Mouse (Mus musculus): ENCODE results near the gene Anks3. TPM values are rescaled to one million over a fixed set of nuclear protein-coding genes. Genes with fewer than 3 reads are reported as not detected.

The Anks3 gene
- polyA plus RNA-seq, 2 experiments, result 59.3 to 106 TPM

GRCm38 (mm10) chr16:4897146-4897730, 66.8 kb downstream of the Anks3 start:
- no peaks in the 10 kb centered on the region for H3K9me3 ChIP-seq (ENCODE audit: control insufficient read depth, low read length)
- H3K4me3 ChIP-seq (replicated peaks; ENCODE audit: low read length), result no peak overlapping the region
- no peak overlapping the region for H3K4me2 ChIP-seq (replicated peaks; ENCODE audit: low read depth, low read length, severe bottlenecking)
- ATAC-seq (ENCODE audit: low FRiP score, low read depth) (no peak), DNase-seq (ENCODE audit: low spot score) (no peak)
- H3K36me3 ChIP-seq (ENCODE audit: control insufficient read depth, insufficient read depth, low read length), result peaks cover 3% of the 10 kb centered on the region; the same call in 1 of the 2 replicates
- no peak for TF ChIP-seq POLR2A (IDR thresholded peaks at IDR 0.05; ENCODE audit: borderline replicate concordance, extremely low read depth, insufficient read depth, insufficient read length)
- H3K9ac ChIP-seq (ENCODE audit: low read depth, low read length, severe bottlenecking), result no peak overlapping the region
- no peaks in the 10 kb centered on the region for H3K4me1 ChIP-seq (ENCODE audit: control insufficient read depth, insufficient read depth, low read length)
- WGBS, result 67% methylated on average over 7 of the region's 7 CpGs
- no peaks in the 10 kb centered on the region for H3K27me3 ChIP-seq (ENCODE audit: control insufficient read depth, insufficient read depth, low read length)
- no peak overlapping the region for H3K27ac ChIP-seq (replicated peaks; ENCODE audit: low read depth, low read length)

- Histone ChIP-seq H3K9me3 (ENCODE audit: control insufficient read depth, low read length) (no peaks in the 10 kb centered on the region), H3K36me3 (ENCODE audit: control insufficient read depth, insufficient read depth, low read length) (peaks cover 3% of the 10 kb centered on the region; the same call in 1 of the 2 replicates), H3K9ac (ENCODE audit: low read depth, low read length, severe bottlenecking) (no peak overlapping the region), H3K4me1 (ENCODE audit: control insufficient read depth, insufficient read depth, low read length) (no peaks in the 10 kb centered on the region), H3K4me3 (replicated peaks; ENCODE audit: low read length) (no peak overlapping the region), H3K27me3 (ENCODE audit: control insufficient read depth, insufficient read depth, low read length) (no peaks in the 10 kb centered on the region), H3K4me2 (replicated peaks; ENCODE audit: low read depth, low read length, severe bottlenecking) (no peak overlapping the region), H3K27ac (replicated peaks; ENCODE audit: low read depth, low read length) (no peak overlapping the region)
- 72% methylated on average over 5 of the region's 5 CpGs for WGBS
- no peak for DNase-seq (ENCODE audit: low spot score)
- ATAC-seq (ENCODE audit: low FRiP score, low read depth), result no peak
- TF ChIP-seq POLR2A (IDR thresholded peaks at IDR 0.05; ENCODE audit: borderline replicate concordance, extremely low read depth, insufficient read depth, insufficient read length), result no peak
Observed at GRCm38 (mm10) chr16:4896249-4897027, 67.6 kb downstream of the Anks3 start.

GRCm38 (mm10) chr16:4894201-4894908, 69.7 kb downstream of the Anks3 start:
- Histone ChIP-seq H3K4me1 (ENCODE audit: control insufficient read depth, insufficient read depth, low read length) (0 out of 2 replicates have a peak, but pooled peaks cover 5% of the 10 kb centered on the region), H3K9ac (ENCODE audit: low read depth, low read length, severe bottlenecking) (no peak overlapping the region), H3K4me2 (replicated peaks; ENCODE audit: low read depth, low read length, severe bottlenecking) (no peak overlapping the region), H3K27me3 (ENCODE audit: control insufficient read depth, insufficient read depth, low read length) (no peaks in the 10 kb centered on the region), H3K36me3 (ENCODE audit: control insufficient read depth, insufficient read depth, low read length) (peaks cover 3% of the 10 kb centered on the region; the same call in 1 of the 2 replicates), H3K27ac (replicated peaks; ENCODE audit: low read depth, low read length) (no peak overlapping the region), H3K4me3 (replicated peaks; ENCODE audit: low read length) (no peak overlapping the region), H3K9me3 (ENCODE audit: control insufficient read depth, low read length) (no peaks in the 10 kb centered on the region)
- no peak for ATAC-seq (ENCODE audit: low FRiP score, low read depth)
- WGBS, result 81% methylated on average over 7 of the region's 7 CpGs
- TF ChIP-seq POLR2A (IDR thresholded peaks at IDR 0.05; ENCODE audit: borderline replicate concordance, extremely low read depth, insufficient read depth, insufficient read length), result no peak
- no peak for DNase-seq (ENCODE audit: low spot score)

GRCm38 (mm10) chr16:4892171-4892570, 71.8 kb downstream of the Anks3 start:
- DNase-seq (ENCODE audit: low spot score) (no peak), ATAC-seq (ENCODE audit: low FRiP score, low read depth) (no peak)
- no peaks in the 10 kb centered on the region for H3K9me3 ChIP-seq (ENCODE audit: control insufficient read depth, low read length)
- H3K27ac ChIP-seq (replicated peaks; ENCODE audit: low read depth, low read length), result no peak overlapping the region
- H3K4me1 ChIP-seq (ENCODE audit: control insufficient read depth, insufficient read depth, low read length), result peaks cover 16% of the 10 kb centered on the region
- no peak for TF ChIP-seq POLR2A (IDR thresholded peaks at IDR 0.05; ENCODE audit: borderline replicate concordance, extremely low read depth, insufficient read depth, insufficient read length)
- no peaks in the 10 kb centered on the region for H3K27me3 ChIP-seq (ENCODE audit: control insufficient read depth, insufficient read depth, low read length)
- H3K4me3 ChIP-seq (replicated peaks; ENCODE audit: low read length), result no peak overlapping the region
- 90% methylated on average over 6 of the region's 6 CpGs for whole genome bisulfite sequencing
- H3K4me2 ChIP-seq (replicated peaks; ENCODE audit: low read depth, low read length, severe bottlenecking), result no peak overlapping the region
- peaks cover 7% of the 10 kb centered on the region; the same call in 1 of the 2 replicates for H3K36me3 ChIP-seq (ENCODE audit: control insufficient read depth, insufficient read depth, low read length)
- H3K9ac ChIP-seq (ENCODE audit: low read depth, low read length, severe bottlenecking), result no peak overlapping the region

Other genes starting within 250 kb of the Anks3 start
- gene Nmral1, start 244.8 kb downstream of the Anks3 start, polyA plus RNA-seq (2012; rRNA removed), result 64.3 and 71.5 TPM in 2 replicates
- 70.9 and 82.0 TPM in 2 replicates for gene Nmral1, start 244.8 kb downstream of the Anks3 start, polyA plus RNA-seq (2014; fragmentation: Nextera tagmentation; extraction: Ambion mirVana)
- gene Hmox2, start 237.8 kb downstream of the Anks3 start, polyA plus RNA-seq (2012; rRNA removed), result 56.0 and 63.1 TPM in 2 replicates
- 96.6 and 106 TPM in 2 replicates for gene Hmox2, start 237.8 kb downstream of the Anks3 start, polyA plus RNA-seq (2014; fragmentation: Nextera tagmentation; extraction: Ambion mirVana)
- gene Cdip1, start 173.9 kb downstream of the Anks3 start, polyA plus RNA-seq (2012; rRNA removed), result 84.8 and 110 TPM in 2 replicates
- gene Cdip1, start 173.9 kb downstream of the Anks3 start, polyA plus RNA-seq (2014; fragmentation: Nextera tagmentation; extraction: Ambion mirVana), result 80.8 and 81.2 TPM in 2 replicates
- not detected in 2 replicates for gene 4930562C15Rik, start 128.8 kb downstream of the Anks3 start, polyA plus RNA-seq (2012; rRNA removed)
- 0.37 and 0.70 TPM in 2 replicates for gene 4930562C15Rik, start 128.8 kb downstream of the Anks3 start, polyA plus RNA-seq (2014; fragmentation: Nextera tagmentation; extraction: Ambion mirVana)
- gene Ubald1, start 83.9 kb downstream of the Anks3 start, polyA plus RNA-seq (2012; rRNA removed), result 32.5 and 42.3 TPM in 2 replicates
- gene Ubald1, start 83.9 kb downstream of the Anks3 start, polyA plus RNA-seq (2014; fragmentation: Nextera tagmentation; extraction: Ambion mirVana), result 42.0 and 44.3 TPM in 2 replicates
- 101 and 132 TPM in 2 replicates for gene Mgrn1, start 78.0 kb downstream of the Anks3 start, polyA plus RNA-seq (2012; rRNA removed)
- gene Mgrn1, start 78.0 kb downstream of the Anks3 start, polyA plus RNA-seq (2014; fragmentation: Nextera tagmentation; extraction: Ambion mirVana), result 87.7 and 92.7 TPM in 2 replicates
- 127 and 140 TPM in 2 replicates for gene Nudt16l1, start 25.4 kb downstream of the Anks3 start, polyA plus RNA-seq (2012; rRNA removed)
- 172 and 178 TPM in 2 replicates for gene Nudt16l1, start 25.4 kb downstream of the Anks3 start, polyA plus RNA-seq (2014; fragmentation: Nextera tagmentation; extraction: Ambion mirVana)
- gene Sept12, start 33.6 kb upstream of the Anks3 start, polyA plus RNA-seq (2012; rRNA removed), result 0.04 and 0.05 TPM in 2 replicates
- gene Sept12, start 33.6 kb upstream of the Anks3 start, polyA plus RNA-seq (2014; fragmentation: Nextera tagmentation; extraction: Ambion mirVana), result not detected in 2 replicates
- gene Smim22, start 43.1 kb upstream of the Anks3 start, polyA plus RNA-seq (2012; rRNA removed), result 2.9 and 3.5 TPM in 2 replicates
- 4.2 and 4.5 TPM in 2 replicates for gene Smim22, start 43.1 kb upstream of the Anks3 start, polyA plus RNA-seq (2014; fragmentation: Nextera tagmentation; extraction: Ambion mirVana)
- 64.5 and 81.5 TPM in 2 replicates for gene Rogdi, start 49.3 kb upstream of the Anks3 start, polyA plus RNA-seq (2012; rRNA removed)
- 50.1 and 56.7 TPM in 2 replicates for gene Rogdi, start 49.3 kb upstream of the Anks3 start, polyA plus RNA-seq (2014; fragmentation: Nextera tagmentation; extraction: Ambion mirVana)
- 121 and 127 TPM in 2 replicates for gene Glyr1, start 85.7 kb upstream of the Anks3 start, polyA plus RNA-seq (2012; rRNA removed)
- gene Glyr1, start 85.7 kb upstream of the Anks3 start, polyA plus RNA-seq (2014; fragmentation: Nextera tagmentation; extraction: Ambion mirVana), result 87.9 and 102 TPM in 2 replicates
- 37.9 and 46.9 TPM in 2 replicates for gene Ubn1, start 85.9 kb upstream of the Anks3 start, polyA plus RNA-seq (2012; rRNA removed)
- gene Ubn1, start 85.9 kb upstream of the Anks3 start, polyA plus RNA-seq (2014; fragmentation: Nextera tagmentation; extraction: Ambion mirVana), result 25.7 and 29.0 TPM in 2 replicates
- gene Ppl, start 168.2 kb upstream of the Anks3 start, polyA plus RNA-seq (2012; rRNA removed), result 8.9 and 15.6 TPM in 2 replicates
- gene Ppl, start 168.2 kb upstream of the Anks3 start, polyA plus RNA-seq (2014; fragmentation: Nextera tagmentation; extraction: Ambion mirVana), result 23.5 and 33.7 TPM in 2 replicates
- 0.45 and 0.61 TPM in 2 replicates for gene Sec14l5, start 182.9 kb upstream of the Anks3 start, polyA plus RNA-seq (2012; rRNA removed)
- 0.10 and 0.12 TPM in 2 replicates for gene Sec14l5, start 182.9 kb upstream of the Anks3 start, polyA plus RNA-seq (2014; fragmentation: Nextera tagmentation; extraction: Ambion mirVana)
- 16.3 and 23.2 TPM in 2 replicates for gene Nagpa, start 239.8 kb upstream of the Anks3 start, polyA plus RNA-seq (2012; rRNA removed)
- 17.0 and 17.2 TPM in 2 replicates for gene Nagpa, start 239.8 kb upstream of the Anks3 start, polyA plus RNA-seq (2014; fragmentation: Nextera tagmentation; extraction: Ambion mirVana)